Mouse (Mus musculus) CH12.LX (cell line): Measurements from ENCODE around the gene Lhx9. TPM values are rescaled to one million over a fixed set of nuclear protein-coding genes. Genes with fewer than 3 reads are reported as not detected.
A peak's percentile ranks its signal among the peaks of the same experiment; 100 is the strongest.

Experiments
- DNase-seq: peaks from one replicate; pipeline ENCODE4 v3.0.0-alpha.2; 2013; ENCODE audit errors: extremely low read depth
- H3K27ac ChIP-seq: 2 replicates; pipeline ENCODE4 v1.5.1; 2012; ENCODE audit warnings: low read depth, mild to moderate bottlenecking, control low read depth, moderate library complexity; ENCODE audit not compliant: insufficient read depth
- H3K27me3 ChIP-seq: replicated peaks from 2 replicates; pipeline ENCODE3; 2012; ENCODE audit warnings: inconsistent platforms
- H3K36me3 ChIP-seq, 2 experiments: replicated peaks in 1 of 2; 2 replicates each; pipeline versions ENCODE3 to v1.6.1; 2012; ENCODE audit warnings: inconsistent platforms in 1 of 2, low read length in 1 of 2, mild to moderate bottlenecking in 1 of 2, mixed read lengths in 1 of 2, moderate library complexity in 1 of 2; ENCODE audit not compliant: control insufficient read depth in 1 of 2, insufficient read depth in 1 of 2
- H3K4me1 ChIP-seq, 2 experiments: 2 replicates each; pipeline ENCODE4 v1.6.1; 2012; ENCODE audit warnings: inconsistent platforms in 1 of 2, moderate library complexity in 1 of 2; ENCODE audit not compliant: insufficient read depth in 2 of 2, control insufficient read depth in 1 of 2
- H3K4me2 ChIP-seq: 2 replicates; pipeline ENCODE4 v1.6.1; 2012; ENCODE audit warnings: low read depth, mild to moderate bottlenecking, control low read depth; ENCODE audit not compliant: poor library complexity, insufficient read depth, severe bottlenecking
- H3K4me3 ChIP-seq, 3 experiments: fragments of 150-350 bp in 1 of 3; sonication (generic) in 1 of 3; replicated peaks in 1 of 3; 2 replicates each; pipeline versions ENCODE3 to v1.5.1; 2011 to 2012; ENCODE audit warnings: low read depth in 2 of 3, low read length in 2 of 3, mild to moderate bottlenecking in 2 of 3, moderate library complexity in 2 of 3, control low read depth in 1 of 3, improper control_type of control experiment in 1 of 3, inconsistent platforms in 1 of 3, mixed read lengths in 1 of 3; ENCODE audit not compliant: poor library complexity in 1 of 3
- H3K79me2 ChIP-seq: replicated peaks from 2 replicates; pipeline ENCODE4 v1.6.1; 2012; ENCODE audit warnings: mild to moderate bottlenecking, moderate library complexity; ENCODE audit not compliant: control insufficient read depth, poor library complexity, insufficient read depth, severe bottlenecking; ENCODE audit errors: extremely low read depth
- H3K9ac ChIP-seq: 2 replicates; pipeline ENCODE4 v1.6.1; 2012; ENCODE audit warnings: low read depth, mild to moderate bottlenecking, control low read depth, moderate library complexity; ENCODE audit not compliant: insufficient read depth
- H3K9me3 ChIP-seq: replicated peaks from 2 replicates; pipeline ENCODE3; 2012; ENCODE audit warnings: low read length, inconsistent platforms, mixed read lengths
- CHD1 ChIP-seq: IDR thresholded peaks from 2 replicates; pipeline ENCODE4 v1.6.1; 2012; ENCODE audit warnings: low read depth, low read length, improper control_type of control experiment, inconsistent platforms
- E2F4 ChIP-seq: IDR thresholded peaks from 2 replicates; pipeline ENCODE4 v1.6.1; 2011; ENCODE audit warnings: low read depth, low read length, improper control_type of control experiment; ENCODE audit not compliant: insufficient replicate concordance
- ELF1 ChIP-seq: IDR thresholded peaks from 2 replicates; pipeline ENCODE4 v1.6.1; 2014; ENCODE audit warnings: low read depth, mild to moderate bottlenecking, inconsistent platforms, low read length, improper control_type of control experiment
- IRF4 ChIP-seq: IDR thresholded peaks from 2 replicates; pipeline ENCODE4 v1.6.1; 2014; ENCODE audit warnings: low read depth, mild to moderate bottlenecking, inconsistent platforms, low read length, improper control_type of control experiment
- JUN ChIP-seq: IDR thresholded peaks from 2 replicates; pipeline ENCODE4 v1.6.1; 2011; ENCODE audit warnings: low read depth, mild to moderate bottlenecking, low read length, improper control_type of control experiment, moderate library complexity; ENCODE audit not compliant: insufficient read depth
- JUND ChIP-seq: conservative IDR thresholded peaks from 2 replicates; pipeline ENCODE4 v1.6.1; 2011; ENCODE audit warnings: low read depth, low read length, improper control_type of control experiment
- KAT2A ChIP-seq: IDR thresholded peaks from 2 replicates; pipeline ENCODE4 v1.6.1; 2012; ENCODE audit warnings: low read length, improper control_type of control experiment, inconsistent platforms; ENCODE audit not compliant: insufficient replicate concordance
- MEF2A ChIP-seq: IDR thresholded peaks from 2 replicates; pipeline ENCODE4 v1.6.1; 2014; ENCODE audit warnings: low read depth, mild to moderate bottlenecking, inconsistent platforms, low read length, improper control_type of control experiment, borderline replicate concordance
- MXI1 ChIP-seq: IDR thresholded peaks from 2 replicates; pipeline ENCODE4 v1.6.1; 2011; ENCODE audit warnings: mild to moderate bottlenecking, low read depth, low read length, improper control_type of control experiment
- MYC ChIP-seq: IDR thresholded peaks from 2 replicates; pipeline ENCODE4 v1.6.1; 2011; ENCODE audit warnings: low read depth, mild to moderate bottlenecking, improper control_type of control experiment, low read length
- NRF1 ChIP-seq: IDR thresholded peaks from 2 replicates; pipeline ENCODE4 v1.6.1; 2014; ENCODE audit warnings: low read depth, mild to moderate bottlenecking, inconsistent platforms, low read length, improper control_type of control experiment, moderate library complexity
- POLR2A ChIP-seq: IDR thresholded peaks from 2 replicates; pipeline ENCODE4 v1.6.1; 2011; ENCODE audit warnings: low read depth, mild to moderate bottlenecking, improper control_type of control experiment, low read length
- POLR2AphosphoS2 ChIP-seq: IDR thresholded peaks from 2 replicates; pipeline ENCODE4 v1.6.1; 2011; ENCODE audit warnings: low read depth, low read length, improper control_type of control experiment
- RCOR1 ChIP-seq: conservative IDR thresholded peaks from 2 replicates; pipeline ENCODE4 v1.6.1; 2012; ENCODE audit warnings: low read depth, mild to moderate bottlenecking, inconsistent platforms, low read length, improper control_type of control experiment
- SMC3 ChIP-seq: IDR thresholded peaks from 2 replicates; pipeline ENCODE4 v1.6.1; 2011; ENCODE audit warnings: low read depth, low read length, improper control_type of control experiment
- TCF12 ChIP-seq: IDR thresholded peaks from 2 replicates; pipeline ENCODE4 v1.6.1; 2014; ENCODE audit warnings: low read depth, mild to moderate bottlenecking, inconsistent platforms, low read length, improper control_type of control experiment
- USF1 ChIP-seq: IDR thresholded peaks from 2 replicates; pipeline ENCODE4 v1.6.1; 2014; ENCODE audit warnings: low read depth, mild to moderate bottlenecking, inconsistent platforms, low read length, improper control_type of control experiment
- USF2 ChIP-seq: conservative IDR thresholded peaks from 2 replicates; pipeline ENCODE4 v1.6.1; 2011; ENCODE audit warnings: low read depth, low read length, improper control_type of control experiment
- dilution Hi-C: fragments of 300-500 bp; cut with MboI; formaldehyde crosslinking; loops from 2 replicates; pipeline ENCODE4 v1.14.3; 2020; ENCODE audit warnings: low sequenced_read_pairs; ENCODE audit not compliant: extremely low pct_unique_long_range_greater_than_20kb, extremely low pct_ligation_motif_present
- in situ Hi-C: fragments of 300-500 bp; cut with MboI; formaldehyde crosslinking; loops from 3 replicates; pipeline ENCODE4 v1.14.3; 2019; ENCODE audit warnings: low sequenced_read_pairs, low pct_ligation_motif_present, low pct_unique_long_range_greater_than_20kb, mixed read lengths
- polyA plus RNA-seq: library from polyadenylated mRNA; unstranded; fragments of >175 nt; gene quantifications from 2 replicates; pipeline ENCODE4 v1.2.1, GENCODE M21; 2012; ENCODE audit warnings: low read depth; ENCODE audit not compliant: insufficient read length
- total RNA-seq, 2 experiments: library from RNA; depleted of rRNA; stranded (reverse); fragments of 300-350 nt in 1 of 2; fragments of >200 nt in 1 of 2; gene quantifications; 2 replicates each; pipeline ENCODE4 v1.2.3; 2012 to 2014

The Lhx9 gene
- total and polyA plus RNA-seq, 3 experiments, result 0.09 to 0.23 (median 0.21) TPM

DNA sequence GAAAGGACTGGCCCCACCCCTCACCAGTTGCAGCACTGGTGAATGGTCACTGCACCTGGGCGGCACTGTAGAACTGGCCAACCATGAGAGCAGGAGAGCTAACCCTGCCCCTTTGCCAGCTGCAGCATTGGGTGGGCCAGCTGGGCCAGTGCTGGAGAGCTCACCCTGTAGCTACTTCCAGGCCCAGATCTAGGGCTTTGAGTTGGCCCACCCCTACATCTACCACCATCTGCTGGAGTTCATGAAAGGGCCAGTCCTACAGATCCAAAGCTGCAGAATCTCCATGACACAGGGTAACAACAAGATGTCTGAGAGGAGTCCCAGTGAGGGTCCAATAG lies 25.4 kb downstream of the Lhx9 start:
- in situ Hi-C loops, result no loop called here

DNA sequence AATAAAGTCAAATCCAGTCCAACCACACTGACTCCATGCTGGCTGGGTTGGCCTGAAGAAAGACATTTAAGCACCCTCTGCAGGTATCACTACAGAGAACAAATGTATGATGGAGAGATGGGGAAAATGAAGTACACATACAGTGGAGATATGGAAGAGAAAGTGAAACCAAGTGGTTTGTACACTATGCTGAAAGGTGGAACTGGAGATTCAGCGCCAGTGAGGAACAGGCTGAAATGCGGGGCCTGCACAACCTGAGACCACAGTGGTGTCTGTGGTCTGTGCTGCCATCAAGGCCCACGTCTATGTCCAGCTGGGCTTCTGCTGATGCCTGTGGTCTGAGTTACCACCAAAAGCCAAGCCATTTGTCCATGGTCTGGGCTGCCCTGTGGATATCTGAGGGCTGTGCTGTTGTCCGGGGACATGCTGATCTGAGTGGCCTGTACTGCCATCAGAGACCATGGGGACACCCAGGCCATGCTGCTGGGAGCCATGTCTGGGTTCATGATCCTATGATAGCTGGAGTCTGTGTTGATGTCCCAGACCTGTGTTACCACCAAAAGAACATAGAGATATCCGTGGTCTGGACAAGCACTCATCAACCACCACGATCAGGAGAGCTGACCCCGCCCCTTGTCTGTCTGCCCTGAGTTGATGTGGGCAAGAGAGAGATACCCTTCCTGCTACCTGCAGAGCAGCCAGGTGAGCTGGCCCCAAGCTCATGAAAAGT lies 26.0 kb downstream of the Lhx9 start:
- peak; percentile 22 for DNase-seq
- in situ Hi-C loops, result no loop called here
- dilution Hi-C loops, result no loop called here
- 0 out of 2 replicates have a peak overlapping the region, but pooled peaks have one; percentile 2 for H3K9ac ChIP-seq
- H3K4me3 ChIP-seq, result peak overlapping the region in 1 of 3 experiments; percentile 6
- peak overlapping the region; percentile 6 for H3K4me2 ChIP-seq
- H3K36me3 ChIP-seq, result no peaks in the 10 kb centered on the region
- H3K27me3 ChIP-seq, result no peaks in the 10 kb centered on the region
- no peaks in the 10 kb centered on the region for H3K79me2 ChIP-seq
- peaks cover 14% of the 10 kb centered on the region in 2 experiments for H3K4me1 ChIP-seq
- H3K9me3 ChIP-seq, result no peaks in the 10 kb centered on the region
- no peak for TF ChIP-seq JUND
- TF ChIP-seq JUN, result no peak
- peak; percentile 36; the same call in 1 of the 2 replicates for TF ChIP-seq IRF4
- TF ChIP-seq USF2, result no peak
- TF ChIP-seq POLR2A, result no peak
- TF ChIP-seq, all 38 proteins: peak for 1
- H3K27ac ChIP-seq, result no peak overlapping the region

More for the DNA sequence above, 25.4 kb downstream of the Lhx9 start:
- H3K4me2 ChIP-seq, result 0 out of 2 replicates have a peak overlapping the region, but pooled peaks have one; percentile 6
- DNase-seq, result no peak
- dilution Hi-C loops, result no loop called here
- no peaks in the 10 kb centered on the region for H3K9me3 ChIP-seq
- no peak overlapping the region for H3K9ac ChIP-seq
- H3K27me3 ChIP-seq, result no peaks in the 10 kb centered on the region
- H3K27ac ChIP-seq, result no peak overlapping the region
- no peak overlapping the region for H3K4me3 ChIP-seq
- peaks cover 14% of the 10 kb centered on the region in 2 experiments for H3K4me1 ChIP-seq
- no peaks in the 10 kb centered on the region for H3K36me3 ChIP-seq
- H3K79me2 ChIP-seq, result no peaks in the 10 kb centered on the region
- TF ChIP-seq MEF2A (no peak), E2F4 (no peak), TCF12 (no peak), RCOR1 (no peak), USF1 (no peak), CHD1 (no peak), MYC (no peak), NRF1 (no peak), POLR2AphosphoS2 (no peak), MXI1 (no peak), KAT2A (no peak), SMC3 (no peak), ELF1 (no peak), USF2 (no peak)
